Mouse (Mus musculus): Measurements from ENCODE around the gene Hist2h4. TPM values are rescaled to one million over a fixed set of nuclear protein-coding genes. Genes with fewer than 3 reads are reported as not detected.
A peak's percentile ranks its signal among the peaks of the same experiment; 100 is the strongest.

Hist2h4 gene
- polyA plus RNA-seq, 1 experiment from 2014 or later, result 8.4 TPM

DNA sequence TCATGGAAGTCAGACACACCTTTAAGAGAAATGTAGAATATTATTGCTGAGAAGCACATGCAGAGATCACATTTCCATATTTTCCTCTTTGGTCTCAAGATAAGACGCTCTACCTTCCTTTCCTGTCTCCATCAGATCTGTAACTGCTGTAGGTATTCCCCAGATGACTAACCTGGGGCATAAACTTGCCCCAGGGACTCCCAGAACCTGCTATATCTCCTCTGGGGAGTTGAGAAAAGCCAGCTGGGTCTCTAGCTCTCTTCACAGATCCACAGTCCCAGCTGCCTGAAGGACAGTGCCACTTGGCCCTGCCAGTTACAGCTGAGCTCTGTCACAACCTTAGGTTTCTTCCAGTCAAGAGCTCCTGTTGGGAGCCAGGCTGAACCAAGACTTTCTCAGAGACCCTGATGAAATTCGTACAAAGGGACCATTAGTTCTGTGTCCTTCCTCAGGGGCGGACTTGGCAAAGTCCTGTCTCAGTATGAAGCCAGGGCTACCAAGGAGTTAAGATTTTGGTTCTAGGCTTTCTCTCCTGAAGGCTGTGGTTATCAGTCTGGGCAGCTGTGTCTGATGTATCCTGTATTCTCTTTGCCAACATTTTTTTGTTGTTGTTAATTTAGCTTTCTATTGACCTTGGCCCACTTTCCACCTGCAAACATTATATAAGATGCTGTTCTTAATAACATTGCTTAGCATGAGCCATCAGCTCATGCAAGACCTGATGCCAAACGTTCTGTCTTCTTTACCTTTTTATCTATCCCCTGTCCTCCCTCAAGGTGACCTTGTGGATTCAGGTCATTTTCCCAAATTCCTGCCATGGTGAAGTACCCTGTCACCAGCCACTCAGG, 32.0 kb downstream of the Hist2h4 start:
- 76% methylated on average over 4 of the region's 4 CpGs for WGBS
- no peaks in the 10 kb centered on the region for H3K9me3 ChIP-seq (ENCODE audit: control insufficient read depth, low read length)
- no peak overlapping the region for H3K9ac ChIP-seq (replicated peaks; ENCODE audit: low read depth, low read length)
- H3K4me3 ChIP-seq (replicated peaks; ENCODE audit: low read length), result no peak overlapping the region
- peaks cover under 1% of the 10 kb centered on the region; the same call in 1 of the 2 replicates for H3K4me1 ChIP-seq (replicated peaks; ENCODE audit: control insufficient read depth, insufficient read depth, low read length)
- no peaks in the 10 kb centered on the region for H3K27me3 ChIP-seq (replicated peaks; ENCODE audit: control insufficient read depth, insufficient read depth, low read length)
- no peak overlapping the region for H3K4me2 ChIP-seq (ENCODE audit: low read length)
- no peaks in the 10 kb centered on the region for H3K36me3 ChIP-seq (ENCODE audit: control insufficient read depth, insufficient read depth)
- ATAC-seq, result no peak
- no peak overlapping the region for H3K27ac ChIP-seq (ENCODE audit: low read length)

DNA sequence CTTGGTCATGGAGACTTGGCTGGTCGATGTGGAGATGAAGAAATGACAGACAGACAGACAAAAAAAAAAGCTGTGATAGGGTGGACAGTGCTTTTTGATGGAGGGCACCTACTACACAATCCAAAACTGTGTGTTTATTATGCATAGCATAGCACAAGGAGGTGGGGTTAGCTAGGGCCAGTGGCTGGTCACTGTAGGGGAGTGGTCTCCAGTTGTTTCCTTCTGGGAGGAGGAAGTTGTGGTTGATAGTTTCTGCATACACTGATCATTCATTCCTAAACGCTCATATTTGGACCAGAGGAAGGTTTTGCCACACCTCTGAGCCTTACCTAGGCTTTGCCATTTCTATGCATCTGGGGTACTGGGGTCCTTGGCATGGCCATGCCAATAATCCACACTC, 32.7 kb downstream of the Hist2h4 start:
- Histone ChIP-seq H3K27ac (ENCODE audit: low read length) (no peak overlapping the region), H3K36me3 (ENCODE audit: control insufficient read depth, insufficient read depth) (no peaks in the 10 kb centered on the region), H3K27me3 (replicated peaks; ENCODE audit: control insufficient read depth, insufficient read depth, low read length) (no peaks in the 10 kb centered on the region), H3K9me3 (ENCODE audit: control insufficient read depth, low read length) (no peaks in the 10 kb centered on the region), H3K4me1 (replicated peaks; ENCODE audit: control insufficient read depth, insufficient read depth, low read length) (peaks cover 6% of the 10 kb centered on the region; the same call in 1 of the 2 replicates), H3K4me2 (ENCODE audit: low read length) (no peak overlapping the region), H3K4me3 (replicated peaks; ENCODE audit: low read length) (no peak overlapping the region), H3K9ac (replicated peaks; ENCODE audit: low read depth, low read length) (no peak overlapping the region)
- 85% methylated on average over 2 of the region's 2 CpGs for WGBS
- no peak for ATAC-seq

DNA sequence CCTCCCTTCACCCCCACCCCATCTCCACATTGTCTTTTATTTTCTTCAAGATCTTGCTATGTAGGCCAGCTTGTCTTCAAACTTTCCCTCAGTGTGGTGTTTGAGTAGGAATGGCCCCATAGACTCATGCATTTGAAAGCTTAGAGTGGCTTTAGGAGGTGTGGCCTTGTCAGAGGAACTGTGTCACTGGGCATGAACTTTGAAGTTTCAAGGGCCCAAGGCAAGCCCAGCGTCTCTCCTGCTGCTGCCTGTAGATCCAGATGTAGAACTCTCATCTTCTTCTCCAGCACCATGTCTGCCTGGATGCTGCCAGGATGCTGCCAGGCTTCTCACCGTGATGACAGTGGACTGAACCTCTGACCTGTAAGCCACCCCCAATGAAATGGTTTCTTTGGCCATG, 34.3 kb downstream of the Hist2h4 start:
- no peak overlapping the region for H3K4me2 ChIP-seq (ENCODE audit: low read length)
- no peak overlapping the region for H3K9ac ChIP-seq (replicated peaks; ENCODE audit: low read depth, low read length)
- ATAC-seq, result no peak
- H3K9me3 ChIP-seq (ENCODE audit: control insufficient read depth, low read length), result no peaks in the 10 kb centered on the region
- H3K4me1 ChIP-seq (replicated peaks; ENCODE audit: control insufficient read depth, insufficient read depth, low read length), result peaks cover 6% of the 10 kb centered on the region
- H3K4me3 ChIP-seq (replicated peaks; ENCODE audit: low read length), result no peak overlapping the region
- H3K27me3 ChIP-seq (replicated peaks; ENCODE audit: control insufficient read depth, insufficient read depth, low read length), result no peaks in the 10 kb centered on the region
- H3K36me3 ChIP-seq (ENCODE audit: control insufficient read depth, insufficient read depth), result no peaks in the 10 kb centered on the region
- H3K27ac ChIP-seq (ENCODE audit: low read length), result no peak overlapping the region
- WGBS, result 84% methylated on average over 2 of the region's 2 CpGs

DNA sequence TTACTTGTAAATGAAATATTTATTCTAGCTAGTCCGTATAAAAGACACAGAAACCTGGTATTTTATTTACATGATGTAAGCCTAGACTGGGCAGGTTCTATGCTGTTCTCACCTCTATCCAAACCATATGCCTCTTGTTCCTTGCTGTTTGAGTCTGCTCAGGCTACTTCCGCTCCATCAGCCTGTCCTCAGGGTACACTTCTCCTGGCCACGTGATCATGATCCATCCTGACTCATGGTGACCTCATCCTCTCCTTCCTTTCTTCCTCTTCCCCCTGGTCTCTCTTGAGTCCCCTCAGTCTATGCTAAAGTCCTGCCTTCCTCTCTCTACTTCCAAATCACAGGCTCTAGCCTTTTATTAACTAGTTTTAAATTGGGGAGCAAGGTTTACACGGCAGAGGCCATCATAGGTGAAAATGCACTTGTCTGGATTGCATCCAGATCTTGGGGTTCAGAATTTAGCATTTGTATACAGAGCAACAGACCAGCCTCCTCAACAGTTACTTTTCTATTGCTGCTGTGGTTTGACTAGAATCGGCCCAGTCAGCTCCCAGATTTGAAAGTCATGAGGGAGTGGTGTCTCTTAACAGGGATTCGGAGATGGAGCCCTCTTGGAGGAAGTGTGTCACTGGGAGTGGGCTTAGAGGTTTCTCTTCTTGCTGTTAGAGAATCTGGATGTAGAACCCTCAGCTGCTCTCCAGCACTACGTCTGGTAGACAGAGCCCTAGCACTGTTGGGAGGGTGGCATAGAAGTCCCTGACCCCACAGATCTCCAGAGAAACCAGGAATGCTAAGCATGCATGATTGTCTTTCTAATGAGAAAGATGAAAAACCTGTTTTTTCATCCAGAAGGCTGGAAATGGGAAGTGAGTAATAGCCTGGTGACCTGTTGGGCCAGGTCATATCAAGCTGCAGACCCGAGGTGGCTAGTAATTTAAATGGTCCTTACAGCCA, 36.1 kb downstream of the Hist2h4 start:
- ATAC-seq, result no peak
- H3K4me1 ChIP-seq (replicated peaks; ENCODE audit: control insufficient read depth, insufficient read depth, low read length), result peaks cover 11% of the 10 kb centered on the region
- no peaks in the 10 kb centered on the region for H3K36me3 ChIP-seq (ENCODE audit: control insufficient read depth, insufficient read depth)
- WGBS, result 75% methylated on average over 8 of the region's 8 CpGs
- H3K9ac ChIP-seq (replicated peaks; ENCODE audit: low read depth, low read length), result no peak overlapping the region
- no peak overlapping the region for H3K4me3 ChIP-seq (replicated peaks; ENCODE audit: low read length)
- no peak overlapping the region for H3K27ac ChIP-seq (ENCODE audit: low read length)
- no peaks in the 10 kb centered on the region for H3K27me3 ChIP-seq (replicated peaks; ENCODE audit: control insufficient read depth, insufficient read depth, low read length)
- no peak overlapping the region for H3K4me2 ChIP-seq (ENCODE audit: low read length)
- no peaks in the 10 kb centered on the region for H3K9me3 ChIP-seq (ENCODE audit: control insufficient read depth, low read length)

DNA sequence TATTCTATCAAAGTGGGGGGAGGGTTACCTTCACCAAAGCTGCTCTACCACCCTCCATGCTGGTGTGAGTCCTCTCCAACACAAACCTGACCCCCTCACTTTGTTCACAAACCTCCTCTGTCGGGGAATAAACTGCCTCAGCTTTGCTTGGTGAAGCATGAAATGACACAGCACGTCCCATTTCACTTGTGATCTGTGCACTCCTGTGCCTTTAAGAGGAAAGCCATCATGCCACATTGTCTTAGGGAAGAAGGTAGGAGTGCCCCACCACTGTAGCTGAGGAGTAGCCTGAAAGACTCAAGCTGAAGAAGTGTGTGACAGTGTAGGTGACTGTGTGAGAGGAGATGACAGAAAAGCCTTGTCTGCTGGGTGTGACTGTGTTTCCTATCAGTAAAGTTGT, 37.7 kb downstream of the Hist2h4 start:
- Histone ChIP-seq H3K9ac (replicated peaks; ENCODE audit: low read depth, low read length) (no peak overlapping the region), H3K27ac (ENCODE audit: low read length) (no peak overlapping the region), H3K36me3 (ENCODE audit: control insufficient read depth, insufficient read depth) (no peaks in the 10 kb centered on the region), H3K4me3 (replicated peaks; ENCODE audit: low read length) (no peak overlapping the region), H3K4me1 (replicated peaks; ENCODE audit: control insufficient read depth, insufficient read depth, low read length) (peaks cover 19% of the 10 kb centered on the region), H3K9me3 (ENCODE audit: control insufficient read depth, low read length) (no peaks in the 10 kb centered on the region), H3K4me2 (ENCODE audit: low read length) (no peak overlapping the region), H3K27me3 (replicated peaks; ENCODE audit: control insufficient read depth, insufficient read depth, low read length) (no peaks in the 10 kb centered on the region)
- no peak for ATAC-seq
- WGBS, result 11% methylated on average over 2 of the region's 2 CpGs

DNA sequence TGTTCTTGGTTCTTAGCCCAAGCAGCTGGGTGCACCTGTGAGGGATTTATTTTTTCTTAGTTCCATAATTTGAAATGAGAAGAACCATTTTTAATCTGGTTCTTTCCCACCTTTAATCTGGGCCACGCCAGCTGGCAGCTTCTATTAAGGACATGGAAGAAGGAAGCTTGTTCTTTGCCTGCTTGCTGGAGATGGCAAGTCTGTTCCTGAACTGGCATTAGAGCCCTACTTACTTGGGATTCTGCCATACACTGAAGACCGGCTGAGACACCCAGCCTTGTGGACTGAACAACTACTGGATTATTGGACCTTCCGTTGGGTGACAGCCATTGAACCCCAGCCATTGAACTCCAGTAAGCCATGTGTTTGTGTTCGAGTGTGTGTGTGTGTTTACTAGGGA, 40.3 kb downstream of the Hist2h4 start:
- ATAC-seq, result no peak
- Histone ChIP-seq H3K9ac (replicated peaks; ENCODE audit: low read depth, low read length) (no peak overlapping the region), H3K4me3 (replicated peaks; ENCODE audit: low read length) (no peak overlapping the region), H3K36me3 (ENCODE audit: control insufficient read depth, insufficient read depth) (no peaks in the 10 kb centered on the region), H3K9me3 (ENCODE audit: control insufficient read depth, low read length) (no peaks in the 10 kb centered on the region), H3K27ac (ENCODE audit: low read length) (no peak overlapping the region), H3K4me2 (ENCODE audit: low read length) (peak overlapping the region; percentile 86), H3K4me1 (replicated peaks; ENCODE audit: control insufficient read depth, insufficient read depth, low read length) (peaks cover 25% of the 10 kb centered on the region), H3K27me3 (replicated peaks; ENCODE audit: control insufficient read depth, insufficient read depth, low read length) (no peaks in the 10 kb centered on the region)
- 76% methylated on average over 4 of the region's 4 CpGs for WGBS

DNA sequence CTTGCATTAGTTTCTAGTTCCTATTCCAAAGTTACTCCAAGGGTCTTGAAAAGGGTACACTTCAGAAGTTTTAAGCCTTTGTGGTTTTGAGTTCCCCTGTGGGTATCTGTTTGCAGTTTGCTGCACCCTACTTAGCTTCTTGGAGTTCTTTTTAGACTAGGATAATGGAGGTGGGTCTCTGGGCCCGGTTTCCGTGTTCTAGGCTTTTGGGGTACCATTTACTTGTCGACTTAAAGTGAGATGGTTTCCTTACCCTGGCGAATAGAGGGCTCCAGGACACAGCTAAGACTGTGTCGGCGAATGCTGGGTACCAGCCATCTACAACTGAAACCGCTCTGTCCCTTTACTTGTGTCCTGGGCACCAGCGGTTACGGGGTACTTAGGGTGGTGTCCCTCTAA, 41.5 kb downstream of the Hist2h4 start:
- WGBS, result 4% methylated on average over 9 of the region's 9 CpGs
- no peak for ATAC-seq
- peaks cover 25% of the 10 kb centered on the region for H3K4me1 ChIP-seq (replicated peaks; ENCODE audit: control insufficient read depth, insufficient read depth, low read length)
- peak overlapping the region; percentile 72 for H3K4me3 ChIP-seq (replicated peaks; ENCODE audit: low read length)
- no peaks in the 10 kb centered on the region for H3K36me3 ChIP-seq (ENCODE audit: control insufficient read depth, insufficient read depth)
- peak overlapping the region; percentile 98 for H3K27ac ChIP-seq (ENCODE audit: low read length)
- no peaks in the 10 kb centered on the region for H3K9me3 ChIP-seq (ENCODE audit: control insufficient read depth, low read length)
- peak overlapping the region; percentile 86 for H3K4me2 ChIP-seq (ENCODE audit: low read length)
- H3K9ac ChIP-seq (replicated peaks; ENCODE audit: low read depth, low read length), result peak overlapping the region; percentile 68
- H3K27me3 ChIP-seq (replicated peaks; ENCODE audit: control insufficient read depth, insufficient read depth, low read length), result no peaks in the 10 kb centered on the region

DNA sequence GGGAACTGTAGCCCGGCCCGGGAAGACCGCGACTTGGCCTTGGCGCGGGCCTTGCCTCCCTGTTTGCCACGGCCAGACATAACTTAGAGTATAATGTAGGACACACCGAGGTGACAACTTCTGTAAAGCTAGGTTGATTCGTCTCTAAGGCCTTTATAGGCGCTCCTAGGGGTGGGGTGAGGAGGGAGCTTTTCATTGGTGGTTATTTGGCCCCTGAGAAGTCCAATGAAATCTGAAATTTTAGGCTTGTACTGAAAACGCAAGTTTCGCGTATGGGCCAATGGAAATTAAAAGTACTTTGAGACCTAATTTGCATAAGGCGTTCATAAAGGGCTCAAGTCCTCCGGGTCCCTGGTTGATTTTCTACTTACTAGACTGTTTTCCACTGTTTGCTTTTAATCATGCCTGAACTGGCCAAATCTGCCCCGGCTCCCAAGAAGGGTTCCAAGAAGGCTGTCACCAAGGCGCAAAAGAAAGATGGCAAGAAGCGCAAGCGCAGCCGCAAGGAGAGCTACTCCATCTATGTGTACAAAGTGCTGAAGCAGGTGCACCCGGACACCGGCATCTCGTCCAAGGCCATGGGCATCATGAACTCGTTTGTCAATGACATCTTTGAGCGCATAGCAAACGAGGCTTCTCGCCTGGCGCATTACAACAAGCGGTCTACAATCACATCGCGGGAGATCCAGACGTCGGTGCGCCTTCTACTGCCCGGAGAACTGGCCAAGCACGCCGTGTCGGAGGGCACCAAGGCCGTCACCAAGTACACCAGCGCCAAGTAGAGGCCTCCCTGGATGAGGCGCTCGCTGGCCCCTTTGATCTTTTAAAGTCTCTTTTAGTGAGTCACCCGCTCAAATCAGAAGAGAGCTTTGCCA, 42.1 kb downstream of the Hist2h4 start, which contains the start of the genes Hist2h2ac and Hist2h2be:
TSS of gene Hist2h2ac (minus strand) at position 116 of the 875 bp plus-strand sequence.
TSS of gene Hist2h2be (plus strand) at position 355 of the 875 bp plus-strand sequence.
- ATAC-seq, result peak; percentile 80
- Histone ChIP-seq H3K4me1 (replicated peaks; ENCODE audit: control insufficient read depth, insufficient read depth, low read length) (peaks cover 23% of the 10 kb centered on the region), H3K9ac (replicated peaks; ENCODE audit: low read depth, low read length) (peak within 1 kb of the TSS; percentile 76), H3K27ac (ENCODE audit: low read length) (peak within 1 kb of the TSS; percentile 98), H3K27me3 (replicated peaks; ENCODE audit: control insufficient read depth, insufficient read depth, low read length) (no peaks in the 10 kb centered on the region), H3K4me3 (replicated peaks; ENCODE audit: low read length) (peak within 1 kb of the TSS; percentile 72), H3K36me3 (ENCODE audit: control insufficient read depth, insufficient read depth) (no peaks in the 10 kb centered on the region), H3K9me3 (ENCODE audit: control insufficient read depth, low read length) (no peaks in the 10 kb centered on the region), H3K4me2 (ENCODE audit: low read length) (peak within 1 kb of the TSS; percentile 86)
- under 1% methylated on average over 43 of the region's 43 CpGs for WGBS

All from forebrain, embryonic 16.5 days (tissue).